Mouse (Mus musculus): ENCODE data around the gene Tmco4. TPM values are rescaled to one million over a fixed set of nuclear protein-coding genes. Genes with fewer than 3 reads are reported as not detected.
A peak's percentile ranks its signal among the peaks of the same experiment; 100 is the strongest.

The Tmco4 gene
- polyA plus RNA-seq, 1 experiment from 2014 or later = 10.2 TPM

- WGBS = 37% methylated on average over 7 of the region's 7 CpGs
- Histone ChIP-seq H3K9ac (ENCODE audit: low read depth, low read length) (no peak overlapping the region), H3K4me2 (ENCODE audit: low read length) (no peak overlapping the region), H3K4me3 (replicated peaks; ENCODE audit: low read depth, low read length) (no peak overlapping the region), H3K27ac (0 out of 2 replicates have a peak overlapping the region, but pooled peaks have one; percentile 25), H3K4me1 (replicated peaks; ENCODE audit: insufficient read depth, low read length) (no peaks in the 10 kb centered on the region), H3K9me3 (replicated peaks; ENCODE audit: low read length) (no peaks in the 10 kb centered on the region), H3K27me3 (ENCODE audit: insufficient read depth, low read length) (no peaks in the 10 kb centered on the region), H3K36me3 (ENCODE audit: insufficient read depth, low read length) (no peaks in the 10 kb centered on the region)
- peak; percentile 88 for ATAC-seq (replicated peaks; ENCODE audit: low FRiP score, low read depth)
- TF ChIP-seq CTCF (IDR thresholded peaks at IDR 0.05; ENCODE audit: low read depth) = no peak
- peak; percentile 73 for DNase-seq (ENCODE audit: low spot score)
These were observed 12.8 kb upstream of the Tmco4 start for GRCm38 (mm10) chr4:138959926-138960325.

- Histone ChIP-seq H3K9ac (ENCODE audit: low read depth, low read length) (no peak overlapping the region), H3K9me3 (replicated peaks; ENCODE audit: low read length) (no peaks in the 10 kb centered on the region), H3K4me1 (replicated peaks; ENCODE audit: insufficient read depth, low read length) (no peaks in the 10 kb centered on the region), H3K4me3 (replicated peaks; ENCODE audit: low read depth, low read length) (no peak overlapping the region), H3K4me2 (ENCODE audit: low read length) (no peak overlapping the region), H3K36me3 (ENCODE audit: insufficient read depth, low read length) (no peaks in the 10 kb centered on the region), H3K27me3 (ENCODE audit: insufficient read depth, low read length) (no peaks in the 10 kb centered on the region), H3K27ac (no peak overlapping the region)
- no peak for ATAC-seq (replicated peaks; ENCODE audit: low FRiP score, low read depth)
- no peak for DNase-seq (ENCODE audit: low spot score)
- WGBS = 62% methylated on average over 5 of the region's 5 CpGs
- TF ChIP-seq CTCF (IDR thresholded peaks at IDR 0.05; ENCODE audit: low read depth) = no peak
These were observed 10.0 kb upstream of the Tmco4 start for GRCm38 (mm10) chr4:138962719-138963118.

- H3K4me2 ChIP-seq (ENCODE audit: low read length) = no peak overlapping the region
- ATAC-seq (replicated peaks; ENCODE audit: low FRiP score, low read depth) = no peak
- 0 out of 2 replicates have a peak overlapping the region, but pooled peaks have one; percentile 51 for H3K27ac ChIP-seq
- DNase-seq (ENCODE audit: low spot score) = no peak
- no peaks in the 10 kb centered on the region for H3K27me3 ChIP-seq (ENCODE audit: insufficient read depth, low read length)
- no peak overlapping the region for H3K4me3 ChIP-seq (replicated peaks; ENCODE audit: low read depth, low read length)
- H3K4me1 ChIP-seq (replicated peaks; ENCODE audit: insufficient read depth, low read length) = peaks cover 6% of the 10 kb centered on the region; the same call in 1 of the 2 replicates
- no peak overlapping the region for H3K9ac ChIP-seq (ENCODE audit: low read depth, low read length)
- TF ChIP-seq CTCF (IDR thresholded peaks at IDR 0.05; ENCODE audit: low read depth) = no peak
- no peaks in the 10 kb centered on the region for H3K36me3 ChIP-seq (ENCODE audit: insufficient read depth, low read length)
- 59% methylated on average over 5 of the region's 5 CpGs for WGBS
- no peaks in the 10 kb centered on the region for H3K9me3 ChIP-seq (replicated peaks; ENCODE audit: low read length)
These were observed 6.8 kb upstream of the Tmco4 start for GRCm38 (mm10) chr4:138965871-138966270.

GRCm38 (mm10) chr4:138966866-138967265 is 5.8 kb upstream of the Tmco4 start, which contains the start of gene Rnf186:
Rnf186 (plus strand) TSS chr4:138967112.
- Histone ChIP-seq H3K27me3 (ENCODE audit: insufficient read depth, low read length) (no peaks in the 10 kb centered on the region), H3K4me2 (ENCODE audit: low read length) (peak within 1 kb of the TSS; percentile 43), H3K4me3 (replicated peaks; ENCODE audit: low read depth, low read length) (peak within 1 kb of the TSS; percentile 18), H3K9me3 (replicated peaks; ENCODE audit: low read length) (no peaks in the 10 kb centered on the region), H3K9ac (ENCODE audit: low read depth, low read length) (peak within 1 kb of the TSS; percentile 42), H3K36me3 (ENCODE audit: insufficient read depth, low read length) (no peaks in the 10 kb centered on the region), H3K4me1 (replicated peaks; ENCODE audit: insufficient read depth, low read length) (peaks cover 6% of the 10 kb centered on the region; the same call in 1 of the 2 replicates), H3K27ac (peak within 1 kb of the TSS; percentile 77)
- TF ChIP-seq CTCF (IDR thresholded peaks at IDR 0.05; ENCODE audit: low read depth) = no peak
- WGBS = 79% methylated on average over 13 of the region's 13 CpGs
- peak; percentile 54 for DNase-seq (ENCODE audit: low spot score)
- peak; percentile 73 for ATAC-seq (replicated peaks; ENCODE audit: low FRiP score, low read depth)

GRCm38 (mm10) chr4:138967485-138967884 is 5.2 kb upstream of the Tmco4 start:
- Histone ChIP-seq H3K9me3 (replicated peaks; ENCODE audit: low read length) (no peaks in the 10 kb centered on the region), H3K4me2 (ENCODE audit: low read length) (peak overlapping the region; percentile 43), H3K4me1 (replicated peaks; ENCODE audit: insufficient read depth, low read length) (peaks cover 6% of the 10 kb centered on the region; the same call in 1 of the 2 replicates), H3K36me3 (ENCODE audit: insufficient read depth, low read length) (no peaks in the 10 kb centered on the region), H3K27ac (peak overlapping the region; percentile 77), H3K27me3 (ENCODE audit: insufficient read depth, low read length) (no peaks in the 10 kb centered on the region), H3K9ac (ENCODE audit: low read depth, low read length) (peak overlapping the region; percentile 42), H3K4me3 (replicated peaks; ENCODE audit: low read depth, low read length) (peak overlapping the region; percentile 18)
- ATAC-seq (replicated peaks; ENCODE audit: low FRiP score, low read depth) (0 out of 2 replicates have a peak, but pooled peaks have one; percentile 2), DNase-seq (ENCODE audit: low spot score) (no peak)
- no peak for TF ChIP-seq CTCF (IDR thresholded peaks at IDR 0.05; ENCODE audit: low read depth)
- WGBS = 80% methylated on average over 15 of the region's 15 CpGs

- ATAC-seq (replicated peaks; ENCODE audit: low FRiP score, low read depth) = no peak
- WGBS = 46% methylated on average over 15 of the region's 16 CpGs
- H3K27ac ChIP-seq = 0 out of 2 replicates have a peak overlapping the region, but pooled peaks have one; percentile 77
- no peak overlapping the region for H3K9ac ChIP-seq (ENCODE audit: low read depth, low read length)
- peaks cover 6% of the 10 kb centered on the region; the same call in 1 of the 2 replicates for H3K4me1 ChIP-seq (replicated peaks; ENCODE audit: insufficient read depth, low read length)
- TF ChIP-seq CTCF (IDR thresholded peaks at IDR 0.05; ENCODE audit: low read depth) = no peak
- no peak for DNase-seq (ENCODE audit: low spot score)
- H3K4me3 ChIP-seq (replicated peaks; ENCODE audit: low read depth, low read length) = no peak overlapping the region
- no peaks in the 10 kb centered on the region for H3K27me3 ChIP-seq (ENCODE audit: insufficient read depth, low read length)
- peak overlapping the region; percentile 43 for H3K4me2 ChIP-seq (ENCODE audit: low read length)
- no peaks in the 10 kb centered on the region for H3K36me3 ChIP-seq (ENCODE audit: insufficient read depth, low read length)
- no peaks in the 10 kb centered on the region for H3K9me3 ChIP-seq (replicated peaks; ENCODE audit: low read length)
These were observed 3.7 kb upstream of the Tmco4 start for GRCm38 (mm10) chr4:138968772-138969556.
